Mouse (Mus musculus): ENCODE data around the gene C1qtnf6. TPM values are rescaled to one million over a fixed set of nuclear protein-coding genes. Genes with fewer than 3 reads are reported as not detected.

Gene C1qtnf6
- polyA plus RNA-seq, 1 experiment = 1.9 TPM

- Histone ChIP-seq H3K4me1 (ENCODE audit: control insufficient read depth, insufficient read depth, low read length) (no peaks in the 10 kb centered on the region), H3K27ac (ENCODE audit: insufficient read depth, low read depth, low read length) (no peak overlapping the region), H3K4me3 (ENCODE audit: insufficient read depth, low read length) (no peak overlapping the region)
- TF ChIP-seq POLR2A (IDR thresholded peaks at IDR 0.05; ENCODE audit: borderline replicate concordance, low read depth, low read length) (no peak), CTCF (IDR thresholded peaks at IDR 0.05; ENCODE audit: low read depth, low read length) (no peak)
These were observed 22.8 kb downstream of the C1qtnf6 start for GRCm38 (mm10) chr15:78508443-78508842.

GRCm38 (mm10) chr15:78505541-78505940, 25.7 kb downstream of the C1qtnf6 start:
- H3K4me1 ChIP-seq (ENCODE audit: control insufficient read depth, insufficient read depth, low read length) = no peaks in the 10 kb centered on the region
- TF ChIP-seq POLR2A (IDR thresholded peaks at IDR 0.05; ENCODE audit: borderline replicate concordance, low read depth, low read length) (no peak), CTCF (IDR thresholded peaks at IDR 0.05; ENCODE audit: low read depth, low read length) (no peak)

GRCm38 (mm10) chr15:78504816-78505215, 26.4 kb downstream of the C1qtnf6 start:
- H3K27ac ChIP-seq (ENCODE audit: insufficient read depth, low read depth, low read length) = no peak overlapping the region
- H3K4me3 ChIP-seq (ENCODE audit: insufficient read depth, low read length) = no peak overlapping the region
- TF ChIP-seq POLR2A (IDR thresholded peaks at IDR 0.05; ENCODE audit: borderline replicate concordance, low read depth, low read length) = no peak
- no peak for TF ChIP-seq CTCF (IDR thresholded peaks at IDR 0.05; ENCODE audit: low read depth, low read length)
- H3K4me1 ChIP-seq (ENCODE audit: control insufficient read depth, insufficient read depth, low read length) = no peaks in the 10 kb centered on the region

More at GRCm38 (mm10) chr15:78505541-78505940, 25.7 kb downstream of the C1qtnf6 start:
- Histone ChIP-seq H3K27ac (ENCODE audit: insufficient read depth, low read depth, low read length) (no peak overlapping the region), H3K4me3 (ENCODE audit: insufficient read depth, low read length) (no peak overlapping the region)

DNA sequence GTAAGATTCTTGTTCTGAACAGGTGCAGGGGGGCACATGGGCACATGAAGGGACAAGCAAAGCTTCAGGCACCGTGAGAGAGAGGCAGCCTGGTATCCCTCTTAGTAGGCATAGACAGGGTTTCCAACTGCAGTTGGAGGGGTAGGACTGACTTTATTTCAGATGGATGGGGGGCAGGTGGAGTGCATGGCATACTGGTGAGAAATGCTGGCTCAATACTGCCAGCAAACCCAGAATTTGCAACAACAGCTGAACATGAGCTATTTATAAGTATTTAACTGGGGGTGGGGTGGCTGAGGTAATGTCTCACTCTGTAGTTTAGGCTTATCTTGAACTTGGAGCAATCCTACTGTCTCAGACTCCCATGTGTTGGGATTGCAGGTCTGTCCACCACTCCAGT, 27.2 kb downstream of the C1qtnf6 start:
- Histone ChIP-seq H3K4me3 (ENCODE audit: insufficient read depth, low read length) (no peak overlapping the region), H3K27ac (ENCODE audit: insufficient read depth, low read depth, low read length) (no peak overlapping the region), H3K4me1 (ENCODE audit: control insufficient read depth, insufficient read depth, low read length) (no peaks in the 10 kb centered on the region)
- TF ChIP-seq POLR2A (IDR thresholded peaks at IDR 0.05; ENCODE audit: borderline replicate concordance, low read depth, low read length) (no peak), CTCF (IDR thresholded peaks at IDR 0.05; ENCODE audit: low read depth, low read length) (no peak)

- TF ChIP-seq CTCF (IDR thresholded peaks at IDR 0.05; ENCODE audit: low read depth, low read length) = no peak
- no peak for TF ChIP-seq POLR2A (IDR thresholded peaks at IDR 0.05; ENCODE audit: borderline replicate concordance, low read depth, low read length)
- Histone ChIP-seq H3K4me3 (ENCODE audit: insufficient read depth, low read length) (no peak overlapping the region), H3K4me1 (ENCODE audit: control insufficient read depth, insufficient read depth, low read length) (no peaks in the 10 kb centered on the region), H3K27ac (ENCODE audit: insufficient read depth, low read depth, low read length) (no peak overlapping the region)
These were observed 28.6 kb downstream of the C1qtnf6 start for GRCm38 (mm10) chr15:78502437-78503132.

GRCm38 (mm10) chr15:78494968-78495406, 36.2 kb downstream of the C1qtnf6 start, which contains the start of gene Il2rb:
Gene Il2rb, minus strand, starts transcription at chr15:78495271.
- Histone ChIP-seq H3K4me3 (ENCODE audit: insufficient read depth, low read length) (no peak within 1 kb of the TSS), H3K27ac (ENCODE audit: insufficient read depth, low read depth, low read length) (no peak within 1 kb of the TSS), H3K4me1 (ENCODE audit: control insufficient read depth, insufficient read depth, low read length) (no peaks in the 10 kb centered on the region)
- TF ChIP-seq CTCF (IDR thresholded peaks at IDR 0.05; ENCODE audit: low read depth, low read length) (no peak), POLR2A (IDR thresholded peaks at IDR 0.05; ENCODE audit: borderline replicate concordance, low read depth, low read length) (no peak)

GRCm38 (mm10) chr15:78493401-78494010, 37.7 kb downstream of the C1qtnf6 start:
- TF ChIP-seq CTCF (IDR thresholded peaks at IDR 0.05; ENCODE audit: low read depth, low read length) (no peak), POLR2A (IDR thresholded peaks at IDR 0.05; ENCODE audit: borderline replicate concordance, low read depth, low read length) (no peak)
- Histone ChIP-seq H3K27ac (ENCODE audit: insufficient read depth, low read depth, low read length) (no peak overlapping the region), H3K4me1 (ENCODE audit: control insufficient read depth, insufficient read depth, low read length) (no peaks in the 10 kb centered on the region), H3K4me3 (ENCODE audit: insufficient read depth, low read length) (no peak overlapping the region)

DNA sequence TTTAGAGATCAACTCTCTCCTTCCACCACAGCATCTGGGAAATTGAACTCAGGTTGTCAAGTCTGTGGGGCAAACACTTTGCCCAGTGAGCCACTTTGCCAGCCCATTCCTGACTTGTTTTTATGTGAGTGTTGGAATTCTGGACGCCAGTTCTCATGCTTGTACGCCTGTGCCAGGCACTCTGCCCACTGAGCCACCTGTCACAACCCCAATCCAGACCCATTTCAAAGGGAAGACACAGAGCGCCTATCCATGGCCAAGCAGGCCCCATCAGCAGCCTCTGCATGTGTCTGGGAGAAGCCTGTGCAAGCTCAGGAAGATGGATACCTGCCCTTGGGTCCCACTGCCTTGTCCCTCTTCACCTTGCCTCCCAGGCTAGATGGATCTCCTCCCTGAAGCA, 39.9 kb downstream of the C1qtnf6 start:
- Histone ChIP-seq H3K4me1 (ENCODE audit: control insufficient read depth, insufficient read depth, low read length) (no peaks in the 10 kb centered on the region), H3K27ac (ENCODE audit: insufficient read depth, low read depth, low read length) (no peak overlapping the region), H3K4me3 (ENCODE audit: insufficient read depth, low read length) (no peak overlapping the region)
- TF ChIP-seq CTCF (IDR thresholded peaks at IDR 0.05; ENCODE audit: low read depth, low read length) = no peak
- TF ChIP-seq POLR2A (IDR thresholded peaks at IDR 0.05; ENCODE audit: borderline replicate concordance, low read depth, low read length) = no peak

DNA sequence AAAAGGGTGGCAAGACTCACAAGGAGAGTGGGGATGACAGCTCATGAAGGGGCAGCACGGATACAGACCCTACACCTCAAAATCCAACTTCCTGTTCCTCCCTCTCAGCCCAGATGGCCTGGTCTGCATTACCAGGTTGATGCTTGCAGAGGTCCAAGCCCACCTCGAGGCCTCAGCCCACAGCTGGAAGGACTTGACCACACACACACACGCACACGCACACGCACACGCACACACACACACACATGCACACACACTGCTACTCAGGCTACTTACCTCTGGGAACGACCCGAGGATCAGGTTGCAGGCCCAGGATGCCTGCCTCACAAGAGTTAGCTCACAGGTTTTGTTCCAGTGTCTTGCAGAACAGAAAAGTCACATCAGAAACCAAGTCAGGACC, 41.3 kb downstream of the C1qtnf6 start:
- H3K4me3 ChIP-seq (ENCODE audit: insufficient read depth, low read length) = no peak overlapping the region
- H3K27ac ChIP-seq (ENCODE audit: insufficient read depth, low read depth, low read length) = no peak overlapping the region
- TF ChIP-seq POLR2A (IDR thresholded peaks at IDR 0.05; ENCODE audit: borderline replicate concordance, low read depth, low read length) = no peak
- no peak for TF ChIP-seq CTCF (IDR thresholded peaks at IDR 0.05; ENCODE audit: low read depth, low read length)
- H3K4me1 ChIP-seq (ENCODE audit: control insufficient read depth, insufficient read depth, low read length) = no peaks in the 10 kb centered on the region

- TF ChIP-seq CTCF (IDR thresholded peaks at IDR 0.05; ENCODE audit: low read depth, low read length) (no peak), POLR2A (IDR thresholded peaks at IDR 0.05; ENCODE audit: borderline replicate concordance, low read depth, low read length) (no peak)
- no peaks in the 10 kb centered on the region for H3K4me1 ChIP-seq (ENCODE audit: control insufficient read depth, insufficient read depth, low read length)
- no peak overlapping the region for H3K27ac ChIP-seq (ENCODE audit: insufficient read depth, low read depth, low read length)
- no peak overlapping the region for H3K4me3 ChIP-seq (ENCODE audit: insufficient read depth, low read length)
These were observed 42.0 kb downstream of the C1qtnf6 start for GRCm38 (mm10) chr15:78489248-78489647.

All from bone marrow macrophage, adult 2 months (primary cell).